Mouse (Mus musculus) right cerebral cortex, adult 2 months (tissue): ENCODE measurements around the gene Slc32a1.

Experiments used
- DNase-seq, 2 experiments: peaks; one replicate each; pipeline ENCODE4 v3.0.0; 2021 to 2022; ENCODE audit warnings: low spot score in 2 of 2

Gene Slc32a1

DNA sequence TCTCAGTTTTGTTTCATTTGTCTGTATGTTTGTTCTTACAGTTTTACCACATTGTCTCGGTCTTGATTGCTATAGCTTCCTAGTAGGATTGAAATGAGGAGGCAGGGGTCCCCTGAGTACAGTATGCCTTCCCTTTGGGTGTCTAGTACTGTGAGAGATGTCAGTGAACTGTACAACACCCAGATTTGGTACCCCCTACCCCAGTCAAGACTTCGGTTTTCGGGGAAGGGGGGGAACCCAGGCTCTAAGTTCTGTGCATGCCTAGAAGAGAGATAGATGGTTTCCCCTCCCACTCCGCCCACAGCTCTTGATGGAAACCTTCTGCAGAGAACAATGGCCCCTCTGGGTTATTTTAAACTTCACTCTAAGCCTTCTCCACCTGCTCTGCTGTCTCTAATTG lies 54.5 kb downstream of the Slc32a1 start, which contains the start of gene Ppp1r16b:
Ppp1r16b (plus strand) TSS at position 301 of the 400 bp plus-strand sequence.
- no peak for DNase-seq
